Mouse (Mus musculus) kidney, embryonic 14.5 days (tissue): ENCODE results near the gene Bzw1. TPM values are rescaled to one million over a fixed set of nuclear protein-coding genes. Genes with fewer than 3 reads are reported as not detected.
A peak's percentile ranks its signal among the peaks of the same experiment; 100 is the strongest.

Experiments
- ATAC-seq: fragments of 200-750 bp; cut with Nextera tagmentation; 2 replicates; pipeline ENCODE4 v1.8.0; 2017; ENCODE audit warnings: moderate number of reproducible peaks, mild to moderate bottlenecking, moderate TSS enrichment, moderate library complexity; ENCODE audit not compliant: low FRiP score, low TSS enrichment
- H3K27ac ChIP-seq: fragments of 300-500 bp; sonication (generic); 2 replicates; pipeline ENCODE4 v1.5.1; 2014; ENCODE audit warnings: low read depth, mild to moderate bottlenecking, low read length, moderate library complexity, mixed read lengths
- H3K27me3 ChIP-seq: fragments of 300-500 bp; sonication (generic); 2 replicates; pipeline ENCODE4 v1.6.1; 2014; ENCODE audit warnings: mild to moderate bottlenecking, low read length; ENCODE audit not compliant: control insufficient read depth, insufficient read depth
- H3K36me3 ChIP-seq: fragments of 300-500 bp; sonication (generic); 2 replicates; pipeline ENCODE4 v1.6.1; 2014; ENCODE audit warnings: low read length, mixed read lengths; ENCODE audit not compliant: control insufficient read depth, insufficient read depth
- H3K4me1 ChIP-seq: fragments of 300-500 bp; sonication (generic); 2 replicates; pipeline ENCODE4 v1.6.1; 2014; ENCODE audit warnings: low read length, mixed read lengths; ENCODE audit not compliant: control insufficient read depth, insufficient read depth
- H3K4me2 ChIP-seq: fragments of 300-500 bp; sonication (generic); replicated peaks from 2 replicates; pipeline ENCODE4 v1.6.1; 2014; ENCODE audit warnings: low read depth, mild to moderate bottlenecking, low read length
- H3K4me3 ChIP-seq: fragments of 300-500 bp; sonication (generic); 2 replicates; pipeline ENCODE4 v1.5.1; 2014; ENCODE audit warnings: mild to moderate bottlenecking, low read length
- H3K9ac ChIP-seq: fragments of 300-500 bp; sonication (generic); 2 replicates; pipeline ENCODE4 v1.6.1; 2014; ENCODE audit warnings: low read depth, mild to moderate bottlenecking, low read length, moderate library complexity
- H3K9me3 ChIP-seq: fragments of 300-500 bp; sonication (generic); 2 replicates; pipeline ENCODE4 v1.6.1; 2016; ENCODE audit warnings: low read length; ENCODE audit not compliant: control insufficient read depth
- WGBS: fragments of 180-500 bp; shearing (Covaris S2); extraction: QIAGEN DNeasy Blood & Tissue Kit; methylation state at CpG from one replicate; pipeline ENCODE4 v1.1.7; 2014; 5-methylcytosine and 5-hydroxymethylcytosine counted together
- polyA plus RNA-seq: library from polyadenylated mRNA; unstranded; fragments of >200 nt; fragmentation: Nextera tagmentation; extraction: Ambion mirVana; gene quantifications from 2 replicates; pipeline ENCODE4 v1.2.1, GENCODE M21; 2014

The Bzw1 gene
- polyA plus RNA-seq, 1 experiment from 2014 or later: 476 TPM

DNA sequence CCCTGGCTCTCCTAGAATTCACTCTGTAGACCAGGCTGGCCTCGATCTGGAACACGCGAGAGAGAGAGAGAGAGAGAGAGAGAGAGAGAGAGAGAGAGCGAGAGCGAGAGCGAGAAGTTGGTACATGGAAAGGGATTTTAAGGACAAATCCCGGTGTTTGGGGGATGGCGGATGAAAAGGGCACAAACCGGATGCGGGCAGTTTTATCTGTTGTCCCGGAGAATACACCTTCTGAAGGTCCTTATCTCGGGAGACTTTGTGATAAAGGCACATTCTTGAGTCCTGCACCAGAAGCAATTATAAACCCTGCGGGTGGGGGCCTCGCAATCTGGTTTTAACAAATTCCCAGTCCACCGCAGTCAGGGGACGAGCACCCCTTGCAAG is 438 bp upstream of the Bzw1 start:
- WGBS: 0% methylated on average over 16 of the region's 16 CpGs
- Histone ChIP-seq H3K27me3 (no peaks in the 10 kb centered on the region), H3K27ac (peak overlapping the region; percentile 99), H3K9ac (peak overlapping the region; percentile 95), H3K4me1 (peaks cover 8% of the 10 kb centered on the region), H3K9me3 (no peaks in the 10 kb centered on the region), H3K4me2 (peak overlapping the region; percentile 64), H3K36me3 (peaks cover 26% of the 10 kb centered on the region), H3K4me3 (peak overlapping the region; percentile 96)
- ATAC-seq: no peak

DNA sequence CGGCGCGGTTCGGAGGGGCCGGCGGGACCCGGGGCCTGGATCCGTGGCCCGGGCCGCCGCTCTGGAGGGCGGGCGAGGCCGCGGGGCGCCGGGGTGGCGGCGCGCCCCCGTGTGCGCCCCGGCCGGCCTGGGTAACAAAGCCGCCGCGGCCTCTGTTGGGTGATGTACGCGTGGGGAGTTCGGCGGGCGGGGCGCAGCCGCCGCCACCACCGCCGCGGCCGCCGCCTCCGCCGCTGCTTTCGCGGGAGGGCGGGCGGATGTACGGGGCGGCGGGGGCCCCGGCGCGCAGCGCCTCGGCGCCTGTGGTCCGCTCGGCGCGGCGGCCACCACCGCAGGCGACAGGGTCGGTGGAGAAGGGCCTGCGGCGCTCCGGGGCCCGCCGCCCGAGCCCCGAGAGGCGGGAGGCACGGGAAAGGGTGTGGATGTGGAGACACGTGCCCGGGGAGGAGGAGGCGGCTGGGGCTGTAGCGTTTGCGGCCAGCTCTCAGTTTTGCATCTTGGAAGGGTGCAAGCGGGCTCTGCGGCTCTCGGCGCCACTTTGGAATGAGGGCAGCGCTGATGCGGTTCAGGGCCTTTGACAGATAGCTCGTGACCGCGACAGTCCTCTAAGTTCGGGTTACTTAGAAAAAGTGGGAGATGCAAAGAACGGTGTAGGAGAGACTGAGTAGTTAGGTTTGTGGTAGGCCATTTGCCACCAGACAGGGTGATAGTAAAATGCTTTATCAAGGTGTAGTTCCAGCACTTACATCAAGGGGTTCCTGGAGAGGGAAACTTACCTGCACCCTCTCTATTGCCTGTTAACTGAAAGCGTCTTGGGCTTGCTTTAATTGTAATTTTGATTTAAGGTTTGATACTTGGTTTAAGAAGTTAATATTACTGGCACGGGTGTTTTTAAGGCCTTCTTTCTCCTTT is 842 bp downstream of the Bzw1 start:
- Histone ChIP-seq H3K9me3 (no peaks in the 10 kb centered on the region), H3K4me3 (peak overlapping the region; percentile 96), H3K36me3 (peaks cover 38% of the 10 kb centered on the region), H3K4me2 (peak overlapping the region; percentile 47), H3K27ac (peak overlapping the region; percentile 99), H3K9ac (peak overlapping the region; percentile 95), H3K27me3 (no peaks in the 10 kb centered on the region), H3K4me1 (peaks cover 8% of the 10 kb centered on the region)
- WGBS: 1% methylated on average over 54 of the region's 90 CpGs
- ATAC-seq: peak; percentile 61

DNA sequence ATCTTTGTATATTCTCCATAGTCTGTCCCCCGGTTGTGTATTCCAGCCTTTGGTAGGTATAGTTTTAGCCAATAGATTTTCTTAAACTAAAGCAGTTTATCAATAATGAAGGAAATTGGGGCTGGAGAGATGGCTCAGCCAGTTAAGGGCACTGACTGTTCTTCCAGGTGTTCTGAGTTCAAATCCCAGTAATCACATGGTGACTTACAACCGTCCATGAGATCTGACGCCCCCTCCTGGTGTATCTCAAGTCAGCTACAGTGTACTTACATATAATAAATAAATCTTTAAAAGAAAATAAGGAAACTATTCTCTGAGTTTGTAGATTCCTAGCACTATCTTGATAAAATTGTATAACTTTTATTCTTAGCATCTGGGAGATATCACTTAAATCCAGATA is 2.6 kb downstream of the Bzw1 start:
- H3K9me3 ChIP-seq: no peaks in the 10 kb centered on the region
- no peak overlapping the region for H3K27ac ChIP-seq
- peaks cover 8% of the 10 kb centered on the region for H3K4me1 ChIP-seq
- H3K36me3 ChIP-seq: peaks cover 57% of the 10 kb centered on the region
- ATAC-seq: no peak
- no peaks in the 10 kb centered on the region for H3K27me3 ChIP-seq
- no peak overlapping the region for H3K4me3 ChIP-seq
- H3K9ac ChIP-seq: no peak overlapping the region
- no peak overlapping the region for H3K4me2 ChIP-seq
- WGBS: 95% methylated on average over 3 of the region's 3 CpGs

DNA sequence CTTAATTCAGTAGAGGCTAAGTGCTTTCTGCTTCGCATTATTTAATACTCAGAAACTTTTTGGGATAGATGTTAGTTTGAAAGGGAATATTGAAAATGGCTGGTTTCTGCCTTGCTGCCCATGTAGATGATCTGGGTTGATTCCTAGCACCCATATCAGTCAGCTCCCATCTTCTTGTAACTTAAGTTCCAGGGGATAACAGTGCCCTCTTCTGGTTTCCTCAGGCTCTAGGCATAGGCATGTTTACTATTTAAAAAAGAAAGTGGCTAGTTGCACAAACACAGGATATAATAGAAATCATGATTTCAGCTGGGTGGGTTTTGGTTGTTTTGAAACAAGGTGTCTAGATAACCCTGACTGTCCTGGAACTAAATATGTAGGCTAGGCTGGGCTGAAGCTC is 3.5 kb downstream of the Bzw1 start:
- no peak overlapping the region for H3K27ac ChIP-seq
- H3K4me1 ChIP-seq: peaks cover 7% of the 10 kb centered on the region
- no peak overlapping the region for H3K4me2 ChIP-seq
- H3K36me3 ChIP-seq: peaks cover 65% of the 10 kb centered on the region
- ATAC-seq: no peak
- no peak overlapping the region for H3K9ac ChIP-seq
- no peak overlapping the region for H3K4me3 ChIP-seq
- no peaks in the 10 kb centered on the region for H3K27me3 ChIP-seq
- 97% methylated on average over 1 of the region's 1 CpGs for WGBS
- H3K9me3 ChIP-seq: no peaks in the 10 kb centered on the region

DNA sequence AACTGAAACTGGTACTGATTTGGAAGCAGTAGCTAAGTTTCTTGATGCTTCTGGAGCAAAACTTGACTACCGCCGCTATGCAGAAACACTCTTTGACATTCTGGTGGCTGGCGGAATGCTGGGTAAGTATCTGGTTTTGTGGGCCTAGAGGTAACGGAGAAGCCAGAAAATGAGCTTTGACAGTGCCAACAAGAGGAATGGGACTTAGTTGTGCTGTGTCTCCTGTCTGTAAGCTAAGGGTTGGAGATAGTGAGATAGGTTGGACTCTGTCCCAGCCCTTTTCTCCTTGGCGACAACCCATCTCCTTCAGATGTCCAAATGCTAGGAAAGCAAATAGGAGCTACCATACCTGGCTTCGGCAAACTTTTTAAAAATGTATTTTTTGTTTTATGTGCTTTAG is 5.0 kb downstream of the Bzw1 start:
- WGBS: 95% methylated on average over 6 of the region's 6 CpGs
- Histone ChIP-seq H3K9ac (no peak overlapping the region), H3K4me1 (no peaks in the 10 kb centered on the region), H3K36me3 (peaks cover 80% of the 10 kb centered on the region), H3K27me3 (no peaks in the 10 kb centered on the region), H3K9me3 (no peaks in the 10 kb centered on the region), H3K27ac (no peak overlapping the region), H3K4me3 (no peak overlapping the region), H3K4me2 (no peak overlapping the region)
- ATAC-seq: no peak

DNA sequence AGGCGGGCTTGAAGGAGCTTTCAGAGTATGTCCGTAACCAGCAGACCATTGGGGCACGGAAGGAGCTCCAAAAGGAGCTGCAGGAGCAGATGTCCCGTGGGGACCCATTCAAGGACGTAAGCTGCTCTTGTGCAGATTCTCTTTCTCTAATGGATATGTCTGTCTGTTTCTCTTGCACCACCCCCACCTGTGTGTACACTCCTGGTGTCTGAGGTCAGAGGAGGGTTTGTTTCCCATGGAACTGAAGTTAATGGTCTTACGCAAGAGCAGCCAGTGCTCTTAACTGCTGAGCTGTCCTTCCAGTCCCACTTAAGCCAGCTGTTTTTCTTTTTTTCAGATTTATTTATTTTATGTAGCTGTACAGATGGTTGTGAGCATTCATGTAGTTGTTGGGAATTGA is 8.7 kb downstream of the Bzw1 start:
- H3K27ac ChIP-seq: no peak overlapping the region
- H3K27me3 ChIP-seq: no peaks in the 10 kb centered on the region
- H3K4me1 ChIP-seq: no peaks in the 10 kb centered on the region
- 92% methylated on average over 6 of the region's 6 CpGs for WGBS
- H3K9ac ChIP-seq: no peak overlapping the region
- no peak for ATAC-seq
- no peaks in the 10 kb centered on the region for H3K9me3 ChIP-seq
- H3K4me2 ChIP-seq: no peak overlapping the region
- H3K36me3 ChIP-seq: peaks cover 91% of the 10 kb centered on the region
- H3K4me3 ChIP-seq: no peak overlapping the region

DNA sequence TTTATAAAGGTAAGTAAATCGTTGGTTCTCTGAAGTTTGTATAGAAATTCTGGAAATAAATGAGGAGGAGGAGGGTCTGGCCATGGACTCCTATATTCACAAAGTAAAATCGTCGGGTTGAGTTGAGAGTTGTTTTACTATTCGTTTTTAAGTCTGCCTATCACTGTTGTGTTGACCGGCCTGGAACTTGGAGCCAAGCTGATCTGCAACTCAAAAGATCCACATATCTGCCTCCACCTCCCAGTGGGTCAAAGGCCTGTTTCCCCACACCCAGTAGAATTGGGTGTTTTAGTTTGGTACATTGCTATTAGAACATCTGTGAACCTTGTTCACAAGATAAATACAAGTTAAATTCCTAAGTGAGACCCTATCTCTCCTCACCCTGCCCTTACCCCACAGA is 11.0 kb downstream of the Bzw1 start:
- WGBS: 95% methylated on average over 5 of the region's 5 CpGs
- ATAC-seq: no peak

DNA sequence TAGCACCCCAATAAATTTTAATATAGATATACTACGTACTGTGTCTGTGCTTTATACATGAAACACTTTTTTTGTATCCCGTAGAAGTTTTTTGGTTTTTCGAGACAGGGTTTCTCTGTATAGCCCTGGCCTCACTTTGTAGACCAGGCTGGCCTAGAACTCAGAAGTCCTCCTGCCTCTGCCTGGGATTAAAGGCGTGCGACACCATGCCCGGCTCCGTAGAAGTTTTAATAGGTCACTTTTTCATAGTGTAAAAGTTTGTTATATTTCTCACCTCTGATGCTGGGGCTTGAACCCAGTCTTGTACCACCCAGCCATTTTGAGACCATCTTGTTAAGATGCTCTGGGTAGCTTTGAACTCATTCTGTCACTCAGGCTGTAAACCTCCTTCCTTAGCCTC is 14.6 kb downstream of the Bzw1 start:
- ATAC-seq: no peak
- 96% methylated on average over 7 of the region's 7 CpGs for WGBS
- Histone ChIP-seq H3K9me3 (no peaks in the 10 kb centered on the region), H3K4me1 (no peaks in the 10 kb centered on the region), H3K4me3 (no peak overlapping the region), H3K9ac (no peak overlapping the region), H3K27ac (no peak overlapping the region), H3K36me3 (peaks cover 69% of the 10 kb centered on the region), H3K4me2 (no peak overlapping the region), H3K27me3 (no peaks in the 10 kb centered on the region)

More for the DNA sequence above, 11.0 kb downstream of the Bzw1 start:
- Histone ChIP-seq H3K9me3 (no peaks in the 10 kb centered on the region), H3K4me2 (no peak overlapping the region), H3K27me3 (no peaks in the 10 kb centered on the region), H3K27ac (no peak overlapping the region), H3K9ac (no peak overlapping the region), H3K36me3 (peaks cover 79% of the 10 kb centered on the region), H3K4me1 (no peaks in the 10 kb centered on the region), H3K4me3 (no peak overlapping the region)

DNA sequence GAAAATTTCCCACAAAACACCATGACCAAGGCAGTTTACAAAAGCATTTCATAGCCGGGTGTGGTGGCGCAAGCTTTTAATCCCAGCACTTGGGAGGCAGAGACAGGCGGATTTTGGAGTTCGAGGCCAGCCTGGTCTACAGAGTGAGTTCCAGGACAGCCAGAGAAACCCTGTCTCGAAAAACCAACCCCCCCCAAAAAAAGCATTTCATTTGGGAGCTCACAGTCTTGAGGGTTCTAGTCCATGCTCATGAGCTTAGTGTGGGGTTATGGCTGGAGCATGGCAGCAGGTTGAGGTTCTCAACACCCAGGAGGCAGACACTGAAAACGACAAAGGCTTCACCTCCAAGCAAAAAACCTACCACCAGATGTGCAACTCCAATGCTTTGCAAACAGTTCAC is 15.4 kb downstream of the Bzw1 start:
- Histone ChIP-seq H3K4me2 (no peak overlapping the region), H3K4me3 (no peak overlapping the region), H3K27me3 (no peaks in the 10 kb centered on the region), H3K9ac (no peak overlapping the region), H3K9me3 (no peaks in the 10 kb centered on the region), H3K36me3 (peaks cover 69% of the 10 kb centered on the region), H3K27ac (no peak overlapping the region), H3K4me1 (no peaks in the 10 kb centered on the region)
- ATAC-seq: no peak
- 83% methylated on average over 6 of the region's 6 CpGs for WGBS
